Mouse (Mus musculus): ENCODE measurements at regions not wholly inside any gene's neighbourhood (a gene's known extent, or its start where the extent isn't known, plus 50 kb on each side); places are given as distances from the start of the nearest gene placed in this dataset.

DNA sequence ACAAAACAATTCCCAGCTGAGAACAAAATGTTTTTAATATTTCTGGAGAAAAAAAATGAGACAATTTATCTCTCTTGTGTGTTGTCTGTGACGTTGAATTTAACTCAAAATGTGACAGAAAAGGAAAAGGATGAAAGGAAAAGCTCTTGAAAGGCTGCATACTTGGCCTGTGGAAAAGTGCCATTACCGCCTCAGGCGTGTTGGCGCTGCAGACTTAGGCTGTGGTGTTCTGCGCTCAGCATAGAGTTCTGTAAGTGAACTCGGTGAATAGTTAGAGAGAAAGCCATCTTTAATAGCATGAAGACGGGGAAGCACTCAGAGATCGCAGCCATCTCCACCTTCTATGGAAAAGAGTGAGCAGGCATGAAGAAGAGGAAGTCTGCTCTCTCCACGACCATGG lies 77.5 kb upstream of the Satb2 start:
- TF ChIP-seq CTCF (IDR thresholded peaks at IDR 0.05; ENCODE audit: borderline replicate concordance, control insufficient read depth, extremely low read depth, insufficient read depth, low read length, poor library complexity) (no peak), POLR2A (IDR thresholded peaks at IDR 0.05; ENCODE audit: control insufficient read depth, extremely low read depth, insufficient read depth, low read length, poor library complexity) (no peak)

Data from thymus, adult 2 months (tissue).